8 mouse cellular contexts compared by ENCODE assay signal in genomic region chr12:76596292-76597023, GRCm38 (mm10).
DNase-seq lines count a peak whose midpoint lies in the region; ATAC-seq and TF ChIP-seq lines count a peak whose summit lies in the region.

No protein-coding gene starts in this region.

- H3K4me3 ChIP-seq in kidney, embryonic 15.5 days (replicated peaks): no peak overlapping the region
- H3K4me3 ChIP-seq in midbrain, embryonic 12.5 days: no peak overlapping the region
- no peak overlapping the region for H3K4me3 ChIP-seq in spleen, adult 2 months (ENCODE audit: extremely low read depth, insufficient read depth, insufficient read length)

- DNase-seq in kidney, adult 11 months: peak; percentile 52
- peak; percentile 84 for DNase-seq in cerebellum, adult 9-10 months
- DNase-seq in frontal cortex, postnatal 25 days (ENCODE audit: low spot score in 2 of 2): peak; percentile 57 to 70
- peak; percentile 72 for DNase-seq in induced T-regulatory cell, adult 2 months (ENCODE audit: low read depth)
- peak; percentile 70 to 85 for DNase-seq in left cerebral cortex, postnatal 10 days (ENCODE audit: extremely low spot score in 1 of 2, low spot score in 2 of 2)
- DNase-seq in spleen, adult 2 months (ENCODE audit: low read depth in 1 of 2, low spot score in 2 of 2): peak; percentile 34 to 54

- ATAC-seq in kidney, embryonic 15.5 days (replicated peaks; ENCODE audit: low FRiP score): no peak; the same call in 1 of the 2 replicates
- no peak for ATAC-seq in midbrain, embryonic 12.5 days (ENCODE audit: low FRiP score, low read depth)

- WGBS in kidney, embryonic 15.5 days: 59% methylated on average over 15 of the region's 15 CpGs
- WGBS in midbrain, embryonic 12.5 days: 60% methylated on average over 14 of the region's 15 CpGs
- WGBS in spleen, adult 2 months: 53% methylated on average over 15 of the region's 15 CpGs

- peaks cover 15% of the 10 kb centered on the region for H3K27me3 ChIP-seq in kidney, embryonic 15.5 days
- peaks cover 15% of the 10 kb centered on the region; the same call in 1 of the 2 replicates for H3K27me3 ChIP-seq in midbrain, embryonic 12.5 days
- no peaks in the 10 kb centered on the region for H3K27me3 ChIP-seq in spleen, adult 2 months (ENCODE audit: control insufficient read depth, insufficient read depth, low read length)

- H3K27ac ChIP-seq in kidney, embryonic 15.5 days: no peak overlapping the region
- no peak overlapping the region for H3K27ac ChIP-seq in midbrain, embryonic 12.5 days (replicated peaks)
- no peak overlapping the region for H3K27ac ChIP-seq in spleen, adult 2 months (ENCODE audit: insufficient read depth, low read length)

- no peak overlapping the region for H3K9ac ChIP-seq in kidney, embryonic 15.5 days
- H3K9ac ChIP-seq in midbrain, embryonic 12.5 days (replicated peaks): 0 out of 2 replicates have a peak overlapping the region, but pooled peaks have one; percentile 37

- intact Hi-C loops in left cerebral cortex, postnatal 10 days (cut with DNase I): loop anchor here (5.0 to 10.0 kb wide), 2 partner anchors 99 to 232 kb away; partner anchors contain the start of gene Zbtb25

- no peaks in the 10 kb centered on the region for H3K36me3 ChIP-seq in kidney, embryonic 15.5 days
- H3K36me3 ChIP-seq in midbrain, embryonic 12.5 days: no peaks in the 10 kb centered on the region
- no peaks in the 10 kb centered on the region for H3K36me3 ChIP-seq in spleen, adult 2 months (ENCODE audit: control insufficient read depth, insufficient read depth, low read length)

- TF ChIP-seq CTCF in spleen, adult 2 months (IDR thresholded peaks at IDR 0.05; ENCODE audit: extremely low read depth, insufficient read depth, insufficient read length, insufficient replicate concordance): peak; percentile 90

- H3K9me3 ChIP-seq in kidney, embryonic 15.5 days (replicated peaks): no peaks in the 10 kb centered on the region
- H3K9me3 ChIP-seq in midbrain, embryonic 12.5 days: no peaks in the 10 kb centered on the region

- no peak for TF ChIP-seq POLR2A in spleen, adult 2 months (IDR thresholded peaks at IDR 0.05; ENCODE audit: low read depth, low read length)

- H3K4me1 ChIP-seq in kidney, embryonic 15.5 days: peaks cover 23% of the 10 kb centered on the region
- peaks cover 10% of the 10 kb centered on the region for H3K4me1 ChIP-seq in midbrain, embryonic 12.5 days
- no peaks in the 10 kb centered on the region; the same call in 1 of the 2 replicates for H3K4me1 ChIP-seq in spleen, adult 2 months (ENCODE audit: control insufficient read depth, insufficient read depth, insufficient read length)

- no peak overlapping the region for H3K4me2 ChIP-seq in kidney, embryonic 15.5 days
- no peak overlapping the region for H3K4me2 ChIP-seq in midbrain, embryonic 12.5 days (replicated peaks)
